Mouse (Mus musculus) olfactory bulb, adult 2 months (tissue): Measurements from ENCODE around the gene Slc25a12.

ENCODE experiments used
- CTCF ChIP-seq: fragments of 200-500 bp; IDR thresholded peaks from 2 replicates; pipeline ENCODE4 v1.5.1; 2012; ENCODE audit warnings: low read depth, mild to moderate bottlenecking, low read length, moderate library complexity; ENCODE audit not compliant: insufficient read depth
- POLR2A ChIP-seq: fragments of 200-500 bp; IDR thresholded peaks from 2 replicates; pipeline ENCODE4 v1.6.1; 2012; ENCODE audit warnings: mild to moderate bottlenecking, low read depth, low read length, moderate library complexity; ENCODE audit not compliant: insufficient read depth

GRCm38 (mm10) chr2:71275734-71276133 is 91.8 kb downstream of the Slc25a12 start:
- TF ChIP-seq CTCF = no peak
- no peak for TF ChIP-seq POLR2A
